Mouse (Mus musculus): Measurements from ENCODE around the gene Adam1a. TPM values are rescaled to one million over a fixed set of nuclear protein-coding genes. Genes with fewer than 3 reads are reported as not detected.
"Not testable (repeated sequence)": the region's sequence is repeated elsewhere in the genome, so short reads cannot be mapped to it uniquely, and the experiment has no call there.

Adam1a gene
- polyA plus RNA-seq, 1 experiment from 2014 or later, result 1.3 TPM

DNA sequence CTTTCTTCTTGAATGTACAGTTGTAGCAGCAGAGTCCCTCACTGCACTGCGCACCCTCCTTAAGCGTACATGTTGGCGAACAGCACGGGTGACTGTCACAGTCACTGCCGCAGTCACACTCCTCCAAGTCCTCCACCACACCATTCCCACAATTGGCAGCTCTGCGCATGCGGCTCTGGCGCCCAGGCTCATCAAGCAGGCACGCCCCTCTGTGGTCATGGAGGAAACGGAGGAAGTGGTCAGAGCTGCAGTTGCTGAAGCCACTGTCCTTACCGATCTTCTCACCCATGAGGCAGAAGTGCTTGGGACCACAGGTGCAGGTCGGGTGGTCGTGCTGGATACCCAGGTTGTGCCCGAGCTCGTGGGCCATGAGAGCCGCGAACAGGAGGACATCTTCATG, 25.5 kb downstream of the Adam1a start:
- peaks cover 23% of the 10 kb centered on the region; the same call in 1 of the 2 replicates for H3K36me3 ChIP-seq (ENCODE audit: control insufficient read depth, insufficient read depth, low read length)
- H3K27ac ChIP-seq (ENCODE audit: low read length); H3K4me1 ChIP-seq (ENCODE audit: control insufficient read depth, insufficient read depth, low read length); H3K4me3 ChIP-seq (replicated peaks; ENCODE audit: low read length); H3K4me2 ChIP-seq (ENCODE audit: low read depth, low read length); H3K9ac ChIP-seq (ENCODE audit: low read length); ATAC-seq (ENCODE audit: insufficient read depth, low FRiP score); H3K9me3 ChIP-seq (replicated peaks; ENCODE audit: control insufficient read depth, low read length); H3K27me3 ChIP-seq (ENCODE audit: control insufficient read depth, insufficient read depth, low read length): not testable (repeated sequence)
- 88% methylated on average over 11 of the region's 17 CpGs for WGBS

DNA sequence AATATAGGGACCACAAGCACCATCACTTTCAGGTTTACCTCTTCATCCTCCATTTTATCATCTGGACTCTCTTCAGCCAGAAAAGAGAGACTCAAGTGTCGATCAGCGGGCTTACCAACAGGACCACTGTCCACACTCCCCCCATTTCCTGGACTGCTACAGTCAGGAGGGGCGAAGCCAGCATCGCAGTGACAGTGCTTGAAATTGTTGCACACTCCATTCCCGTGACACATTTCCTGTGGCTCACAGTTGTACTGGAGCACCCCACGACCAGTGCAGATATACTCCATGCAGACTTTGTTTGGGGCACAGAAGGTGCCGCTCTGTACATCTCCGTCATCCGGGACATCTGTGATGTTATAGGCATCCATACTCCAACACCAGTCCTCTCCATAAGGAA, 26.3 kb downstream of the Adam1a start:
- Histone ChIP-seq H3K4me3 (replicated peaks; ENCODE audit: low read length) (no peak overlapping the region), H3K9ac (ENCODE audit: low read length) (no peak overlapping the region), H3K27me3 (ENCODE audit: control insufficient read depth, insufficient read depth, low read length) (no peaks in the 10 kb centered on the region), H3K4me2 (ENCODE audit: low read depth, low read length) (no peak overlapping the region), H3K9me3 (replicated peaks; ENCODE audit: control insufficient read depth, low read length) (no peaks in the 10 kb centered on the region), H3K4me1 (ENCODE audit: control insufficient read depth, insufficient read depth, low read length) (no peaks in the 10 kb centered on the region), H3K27ac (ENCODE audit: low read length) (no peak overlapping the region), H3K36me3 (ENCODE audit: control insufficient read depth, insufficient read depth, low read length) (peaks cover 16% of the 10 kb centered on the region; the same call in 1 of the 2 replicates)
- 87% methylated on average over 9 of the region's 9 CpGs for WGBS
- no peak for ATAC-seq (ENCODE audit: insufficient read depth, low FRiP score)

DNA sequence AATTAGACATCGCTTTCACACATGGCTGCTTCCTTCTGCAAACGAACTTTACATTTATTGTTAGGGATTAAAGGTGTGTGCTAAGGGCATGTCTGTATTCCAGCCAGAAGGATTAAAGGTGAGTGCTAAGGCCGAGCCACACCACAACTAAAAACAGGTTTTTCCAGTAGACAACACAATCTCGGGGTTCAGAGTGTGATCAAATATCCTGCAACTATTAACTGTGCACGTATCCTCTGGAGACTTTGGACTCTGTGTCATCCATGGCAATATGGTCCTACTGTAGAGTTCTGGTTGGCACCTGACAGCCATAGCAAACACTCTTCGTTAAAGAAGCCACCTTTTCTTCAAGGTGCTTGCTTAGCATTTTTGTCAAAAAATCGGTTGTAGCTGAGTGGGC, 35.3 kb downstream of the Adam1a start:
- no peaks in the 10 kb centered on the region for H3K27me3 ChIP-seq (ENCODE audit: control insufficient read depth, insufficient read depth, low read length)
- no peak overlapping the region for H3K4me3 ChIP-seq (replicated peaks; ENCODE audit: low read length)
- no peaks in the 10 kb centered on the region for H3K36me3 ChIP-seq (ENCODE audit: control insufficient read depth, insufficient read depth, low read length)
- H3K9me3 ChIP-seq (replicated peaks; ENCODE audit: control insufficient read depth, low read length), result no peaks in the 10 kb centered on the region
- no peak overlapping the region for H3K9ac ChIP-seq (ENCODE audit: low read length)
- H3K4me2 ChIP-seq (ENCODE audit: low read depth, low read length), result no peak overlapping the region
- no peak overlapping the region; the same call in 1 of the 2 replicates for H3K27ac ChIP-seq (ENCODE audit: low read length)
- ATAC-seq (ENCODE audit: insufficient read depth, low FRiP score), result no peak
- WGBS, result 70% methylated on average over 7 of the region's 7 CpGs
- no peaks in the 10 kb centered on the region for H3K4me1 ChIP-seq (ENCODE audit: control insufficient read depth, insufficient read depth, low read length)

- H3K36me3 ChIP-seq (ENCODE audit: control insufficient read depth, insufficient read depth, low read length), result no peaks in the 10 kb centered on the region
- H3K4me2 ChIP-seq (ENCODE audit: low read depth, low read length), result no peak overlapping the region
- H3K9me3 ChIP-seq (replicated peaks; ENCODE audit: control insufficient read depth, low read length), result no peaks in the 10 kb centered on the region
- H3K4me1 ChIP-seq (ENCODE audit: control insufficient read depth, insufficient read depth, low read length), result no peaks in the 10 kb centered on the region
- no peak overlapping the region for H3K4me3 ChIP-seq (replicated peaks; ENCODE audit: low read length)
- no peak overlapping the region for H3K27ac ChIP-seq (ENCODE audit: low read length)
- ATAC-seq (ENCODE audit: insufficient read depth, low FRiP score), result no peak
- no peak overlapping the region for H3K9ac ChIP-seq (ENCODE audit: low read length)
- WGBS, result 59% methylated on average over 1 of the region's 1 CpGs
- H3K27me3 ChIP-seq (ENCODE audit: control insufficient read depth, insufficient read depth, low read length), result no peaks in the 10 kb centered on the region
These were observed 38.4 kb downstream of the Adam1a start for GRCm38 (mm10) chr5:121506846-121507245.

DNA sequence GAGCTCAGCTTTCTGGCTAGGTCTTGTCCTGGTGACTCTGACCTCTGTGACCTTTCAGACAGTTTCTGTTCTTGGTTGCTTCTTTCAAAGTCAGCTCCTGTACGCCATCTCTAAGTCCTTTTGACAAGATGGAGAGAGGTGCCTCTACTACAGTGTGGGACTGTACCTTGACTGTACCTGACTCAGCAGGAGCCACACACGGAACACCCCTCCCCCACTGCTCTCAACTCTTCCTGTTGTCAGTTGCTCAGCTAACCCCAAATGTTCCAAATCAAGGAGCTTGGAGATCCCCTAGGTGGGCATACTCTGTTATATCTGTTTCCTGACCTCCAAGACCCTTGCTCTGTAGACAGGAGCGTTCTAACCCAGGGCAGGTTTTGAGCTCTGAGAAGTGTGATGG, 42.1 kb downstream of the Adam1a start, which contains the start of gene Adam1b:
Gene Adam1b, minus strand, starts transcription at position 205 of the 400 bp plus-strand sequence.
- 74% methylated on average over 3 of the region's 3 CpGs for WGBS
- no peak within 1 kb of the TSS for H3K4me2 ChIP-seq (ENCODE audit: low read depth, low read length)
- H3K4me1 ChIP-seq (ENCODE audit: control insufficient read depth, insufficient read depth, low read length), result no peaks in the 10 kb centered on the region
- no peak within 1 kb of the TSS for H3K27ac ChIP-seq (ENCODE audit: low read length)
- H3K27me3 ChIP-seq (ENCODE audit: control insufficient read depth, insufficient read depth, low read length), result no peaks in the 10 kb centered on the region
- H3K9me3 ChIP-seq (replicated peaks; ENCODE audit: control insufficient read depth, low read length), result no peaks in the 10 kb centered on the region
- no peak within 1 kb of the TSS for H3K9ac ChIP-seq (ENCODE audit: low read length)
- no peak for ATAC-seq (ENCODE audit: insufficient read depth, low FRiP score)
- H3K36me3 ChIP-seq (ENCODE audit: control insufficient read depth, insufficient read depth, low read length), result no peaks in the 10 kb centered on the region
- H3K4me3 ChIP-seq (replicated peaks; ENCODE audit: low read length), result no peak within 1 kb of the TSS

DNA sequence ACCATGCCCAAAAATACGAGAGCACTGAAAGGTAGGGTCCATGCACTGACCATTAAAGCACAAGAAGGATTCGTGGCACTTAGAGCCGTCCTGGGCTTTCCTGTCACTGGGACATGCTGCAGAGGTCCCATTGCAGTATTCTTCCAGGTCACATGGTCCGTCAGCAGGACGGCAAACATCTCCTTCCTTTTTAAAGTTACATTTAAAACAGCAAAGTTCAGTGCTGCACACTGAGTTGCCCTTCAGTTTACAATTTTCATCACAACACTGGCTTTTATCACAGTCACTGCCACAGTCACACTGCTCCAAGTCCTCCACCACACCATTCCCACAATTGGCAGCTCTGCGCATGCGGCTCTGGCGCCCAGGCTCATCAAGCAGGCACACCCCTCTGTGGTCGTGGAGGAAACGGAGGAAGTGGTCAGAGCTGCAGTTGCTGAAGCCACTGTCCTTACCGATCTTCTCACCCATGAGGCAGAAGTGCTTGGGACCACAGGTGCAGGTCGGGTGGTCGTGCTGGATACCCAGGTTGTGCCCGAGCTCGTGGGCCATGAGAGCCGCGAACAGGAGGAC, 43.8 kb downstream of the Adam1a start:
- not testable (repeated sequence) for H3K9ac ChIP-seq (ENCODE audit: low read length); H3K9me3 ChIP-seq (replicated peaks; ENCODE audit: control insufficient read depth, low read length); H3K27ac ChIP-seq (ENCODE audit: low read length); H3K4me2 ChIP-seq (ENCODE audit: low read depth, low read length); ATAC-seq (ENCODE audit: insufficient read depth, low FRiP score); H3K4me1 ChIP-seq (ENCODE audit: control insufficient read depth, insufficient read depth, low read length); H3K36me3 ChIP-seq (ENCODE audit: control insufficient read depth, insufficient read depth, low read length); H3K4me3 ChIP-seq (replicated peaks; ENCODE audit: low read length); H3K27me3 ChIP-seq (ENCODE audit: control insufficient read depth, insufficient read depth, low read length)
- 66% methylated on average over 10 of the region's 17 CpGs for WGBS

DNA sequence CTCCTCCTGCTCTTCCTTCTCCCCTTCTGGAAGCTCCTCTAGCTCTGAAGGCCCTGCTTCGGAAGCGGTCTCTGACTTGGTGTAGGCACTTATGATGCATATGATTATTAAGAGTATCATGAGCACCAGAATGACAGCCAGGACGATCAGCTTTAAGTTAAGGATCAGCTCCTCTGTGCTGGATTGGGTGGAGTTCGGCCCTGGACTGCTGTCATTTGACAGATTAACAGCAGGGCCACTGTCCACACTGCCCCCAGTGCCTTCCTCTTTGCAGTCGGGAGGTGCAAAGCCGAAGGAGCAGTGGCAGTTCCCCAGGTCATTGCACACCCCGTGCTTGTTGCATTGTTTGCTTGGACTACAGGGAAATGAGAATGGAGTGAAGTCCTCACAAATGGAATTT, 44.6 kb downstream of the Adam1a start:
- Histone ChIP-seq H3K9me3 (replicated peaks; ENCODE audit: control insufficient read depth, low read length) (no peaks in the 10 kb centered on the region), H3K27ac (ENCODE audit: low read length) (no peak overlapping the region)
- 60% methylated on average over 7 of the region's 7 CpGs for WGBS

DNA sequence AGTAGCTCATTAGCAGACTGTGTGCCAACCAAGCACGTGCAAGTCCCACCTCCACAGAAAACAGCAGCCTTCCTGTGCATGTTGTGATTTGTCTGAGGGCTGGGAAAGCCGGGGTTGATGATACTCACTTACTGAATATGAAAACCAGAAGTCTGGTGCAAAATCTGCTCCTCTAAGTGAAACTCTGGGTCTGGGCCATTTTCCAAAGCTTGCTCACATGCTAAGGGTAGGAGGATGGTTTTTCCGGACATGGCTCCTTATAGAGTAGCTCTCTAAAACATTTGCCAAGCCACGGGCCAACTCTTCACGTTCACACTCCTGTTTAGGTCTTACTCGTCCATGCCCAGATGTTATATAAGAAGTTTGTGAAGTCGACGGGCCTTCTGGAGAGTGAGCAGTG, 52.0 kb downstream of the Adam1a start:
- no peaks in the 10 kb centered on the region for H3K4me1 ChIP-seq (ENCODE audit: control insufficient read depth, insufficient read depth, low read length)
- H3K27ac ChIP-seq (ENCODE audit: low read length), result no peak overlapping the region
- WGBS, result 71% methylated on average over 8 of the region's 8 CpGs
- H3K9me3 ChIP-seq (replicated peaks; ENCODE audit: control insufficient read depth, low read length), result no peaks in the 10 kb centered on the region
- ATAC-seq (ENCODE audit: insufficient read depth, low FRiP score), result no peak
- H3K27me3 ChIP-seq (ENCODE audit: control insufficient read depth, insufficient read depth, low read length), result no peaks in the 10 kb centered on the region
- no peak overlapping the region for H3K4me2 ChIP-seq (ENCODE audit: low read depth, low read length)
- H3K4me3 ChIP-seq (replicated peaks; ENCODE audit: low read length), result no peak overlapping the region
- H3K36me3 ChIP-seq (ENCODE audit: control insufficient read depth, insufficient read depth, low read length), result no peaks in the 10 kb centered on the region
- H3K9ac ChIP-seq (ENCODE audit: low read length), result no peak overlapping the region

More for the DNA sequence above, 44.6 kb downstream of the Adam1a start:
- H3K4me2 ChIP-seq (ENCODE audit: low read depth, low read length), result no peak overlapping the region
- ATAC-seq (ENCODE audit: insufficient read depth, low FRiP score), result no peak
- no peak overlapping the region for H3K9ac ChIP-seq (ENCODE audit: low read length)
- H3K4me1 ChIP-seq (ENCODE audit: control insufficient read depth, insufficient read depth, low read length), result no peaks in the 10 kb centered on the region
- H3K27me3 ChIP-seq (ENCODE audit: control insufficient read depth, insufficient read depth, low read length), result no peaks in the 10 kb centered on the region
- no peak overlapping the region for H3K4me3 ChIP-seq (replicated peaks; ENCODE audit: low read length)
- no peaks in the 10 kb centered on the region for H3K36me3 ChIP-seq (ENCODE audit: control insufficient read depth, insufficient read depth, low read length)

DNA sequence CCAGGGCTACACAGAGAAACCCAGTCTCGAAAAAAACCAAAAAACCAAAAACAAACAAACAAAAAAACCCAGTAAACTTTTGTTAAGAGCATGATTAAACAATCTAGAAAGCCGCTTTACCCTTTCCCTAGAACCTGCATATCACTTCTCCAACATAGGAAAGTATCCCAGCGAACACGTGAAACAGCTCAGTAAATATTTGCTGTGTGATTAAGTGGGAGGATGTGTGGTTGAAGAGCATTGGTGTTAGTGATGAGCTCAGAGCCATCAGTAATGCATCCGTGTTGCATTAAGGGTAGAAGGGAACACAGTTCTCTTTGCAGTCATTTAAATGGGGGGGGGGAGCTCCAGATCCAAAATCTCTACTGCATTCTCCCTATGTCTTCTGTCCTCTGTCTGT, 60.5 kb downstream of the Adam1a start:
- Histone ChIP-seq H3K36me3 (ENCODE audit: control insufficient read depth, insufficient read depth, low read length) (no peaks in the 10 kb centered on the region), H3K4me3 (replicated peaks; ENCODE audit: low read length) (no peak overlapping the region), H3K9me3 (replicated peaks; ENCODE audit: control insufficient read depth, low read length) (no peaks in the 10 kb centered on the region), H3K4me1 (ENCODE audit: control insufficient read depth, insufficient read depth, low read length) (no peaks in the 10 kb centered on the region), H3K9ac (ENCODE audit: low read length) (no peak overlapping the region), H3K27me3 (ENCODE audit: control insufficient read depth, insufficient read depth, low read length) (no peaks in the 10 kb centered on the region), H3K4me2 (ENCODE audit: low read depth, low read length) (no peak overlapping the region), H3K27ac (ENCODE audit: low read length) (no peak overlapping the region)
- 56% methylated on average over 5 of the region's 5 CpGs for WGBS
- ATAC-seq (ENCODE audit: insufficient read depth, low FRiP score), result no peak
